ENCODE assay signal across 7 mouse cellular contexts in genomic region chr15:81856030-81856790, GRCm38 (mm10). TPM values are rescaled to one million over a fixed set of nuclear protein-coding genes. Genes with fewer than 3 reads are reported as not detected.
DNase-seq lines count a peak whose midpoint lies in the region.

No protein-coding gene starts in this region.

- DNase-seq in adrenal gland, adult 2 months, result peak; percentile 93
- peak; percentile 97 for DNase-seq in embryo, embryonic 10 days (ENCODE audit: low spot score)
- DNase-seq in gastrocnemius, postnatal 10 days, result peak; percentile 81
- DNase-seq in induced T-regulatory cell, adult 2 months (ENCODE audit: low read depth), result peak; percentile 88
- peak; percentile 87 to 95 for DNase-seq in left cerebral cortex, postnatal 25 days (ENCODE audit: low spot score in 2 of 2)
- peak; percentile 92 for DNase-seq in mesoderm, embryonic 11.5 days (ENCODE audit: low read depth, low spot score)
- peak; percentile 83 to 90 for DNase-seq in right cerebral cortex, postnatal 36 days (ENCODE audit: low spot score in 2 of 2)

- intact Hi-C loops in left cerebral cortex, postnatal 25 days (cut with DNase I), result loop anchor here (2.0 kb wide), 1 partner anchor 45 kb away; no protein-coding TSS in a partner anchor

RNA-seq across cellular contexts. Expression of gene Tob2, which starts 2.4 kb away (rescaled TPM):
- total RNA-seq in adrenal gland, adult 2 months (2021), result 100 to 1,000 TPM in 1 of 2 experiments, 10 to 100 TPM in 1; 96.0 to 102 TPM
- 69.9 and 76.1 TPM in 2 replicates for polyA plus RNA-seq in adrenal gland, adult 2 months (2012; rRNA removed)
- 10 to 100 TPM; 38.1 to 80.4 TPM for total RNA-seq in gastrocnemius, postnatal 10 days (2021)
- 10 to 100 TPM; 25.5 to 27.2 TPM for total RNA-seq in left cerebral cortex, postnatal 25 days (2021)

RNA-seq across cellular contexts. Expression of gene Phf5a, which starts 15.5 kb away (rescaled TPM):
- total RNA-seq in adrenal gland, adult 2 months (2021), result 10 to 100 TPM; 59.6 to 59.8 TPM
- 27.7 and 37.1 TPM in 2 replicates for polyA plus RNA-seq in adrenal gland, adult 2 months (2012; rRNA removed)
- 10 to 100 TPM; 37.4 to 39.6 TPM for total RNA-seq in gastrocnemius, postnatal 10 days (2021)
- 10 to 100 TPM; 33.7 to 34.7 TPM for total RNA-seq in left cerebral cortex, postnatal 25 days (2021)

RNA-seq across cellular contexts. Expression of gene Aco2, which starts 15.9 kb away (rescaled TPM):
- total RNA-seq in adrenal gland, adult 2 months (2021), result 1,000 to 10,000 TPM; 1,000 to 1,044 TPM
- polyA plus RNA-seq in adrenal gland, adult 2 months (2012; rRNA removed), result 391 and 396 TPM in 2 replicates
- 100 to 1,000 TPM; 789 to 874 TPM for total RNA-seq in gastrocnemius, postnatal 10 days (2021)
- total RNA-seq in left cerebral cortex, postnatal 25 days (2021), result 100 to 1,000 TPM; 423 to 442 TPM

RNA-seq across cellular contexts. Expression of gene Tef, which starts 54.0 kb away (rescaled TPM):
- total RNA-seq in adrenal gland, adult 2 months (2021), result 100 to 1,000 TPM in 1 of 2 experiments, 10 to 100 TPM in 1; 35.0 to 100 TPM
- polyA plus RNA-seq in adrenal gland, adult 2 months (2012; rRNA removed), result 35.0 and 69.3 TPM in 2 replicates
- 100 to 1,000 TPM; 127 to 130 TPM for total RNA-seq in gastrocnemius, postnatal 10 days (2021)
- 100 to 1,000 TPM; 220 to 246 TPM for total RNA-seq in left cerebral cortex, postnatal 25 days (2021)

Comparison
In these comparisons a context has a peak if more than half of its experiments do, and no peak if none do; other contexts are left out.
1. Peak in every context shown above with its lines: DNase-seq.